Mouse (Mus musculus): ENCODE measurements around the gene Ccl4. TPM values are rescaled to one million over a fixed set of nuclear protein-coding genes. Genes with fewer than 3 reads are reported as not detected.

The Ccl4 gene
- total RNA-seq, 2 experiments from 2014 or later, result 0.44 TPM; not detected in 1

- no peak for DNase-seq (ENCODE audit: low spot score in 2 of 2)
Measured at GRCm38 (mm10) chr11:83663532-83663931, 1.1 kb downstream of the Ccl4 start.

DNA sequence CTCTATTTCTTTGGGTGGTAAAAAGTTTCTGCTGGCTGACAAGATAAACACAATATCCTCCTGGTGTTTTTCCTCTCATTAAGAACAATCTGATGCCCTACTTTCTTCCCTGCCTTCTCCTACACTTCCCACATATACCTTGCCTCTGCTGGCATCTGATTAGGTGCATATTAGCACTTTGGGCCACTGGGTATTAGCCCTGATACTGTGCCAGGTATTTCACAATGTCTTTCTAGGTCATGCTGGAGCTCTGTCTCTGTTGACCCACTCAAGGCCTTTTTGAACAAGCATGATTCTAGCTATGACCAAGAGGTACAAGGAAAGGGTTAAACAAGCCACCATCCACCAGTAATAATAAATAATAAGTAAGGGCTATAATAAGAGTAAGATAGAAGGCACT lies 9.4 kb downstream of the Ccl4 start:
- DNase-seq (ENCODE audit: low spot score in 2 of 2), result no peak

DNA sequence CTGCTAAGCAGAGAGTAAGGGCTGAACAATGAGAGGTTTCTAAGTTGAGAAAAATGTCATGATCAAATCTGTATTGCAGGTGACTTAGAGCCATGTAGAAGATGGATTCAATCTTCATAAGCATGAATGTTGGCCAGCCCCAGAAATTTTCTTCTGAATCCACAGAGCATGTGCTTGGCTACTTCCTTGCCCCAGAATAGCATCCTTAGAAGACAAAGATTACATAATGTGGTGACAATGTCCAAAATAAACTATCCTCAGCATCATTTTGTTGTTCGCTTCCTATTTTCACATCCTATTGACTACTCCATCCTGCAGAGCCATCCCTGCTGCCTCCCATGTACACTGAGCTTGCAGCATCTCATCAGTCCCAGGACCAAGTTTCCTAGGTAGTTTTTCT lies 13.3 kb downstream of the Ccl4 start:
- no peak for DNase-seq (ENCODE audit: low spot score in 2 of 2)

DNA sequence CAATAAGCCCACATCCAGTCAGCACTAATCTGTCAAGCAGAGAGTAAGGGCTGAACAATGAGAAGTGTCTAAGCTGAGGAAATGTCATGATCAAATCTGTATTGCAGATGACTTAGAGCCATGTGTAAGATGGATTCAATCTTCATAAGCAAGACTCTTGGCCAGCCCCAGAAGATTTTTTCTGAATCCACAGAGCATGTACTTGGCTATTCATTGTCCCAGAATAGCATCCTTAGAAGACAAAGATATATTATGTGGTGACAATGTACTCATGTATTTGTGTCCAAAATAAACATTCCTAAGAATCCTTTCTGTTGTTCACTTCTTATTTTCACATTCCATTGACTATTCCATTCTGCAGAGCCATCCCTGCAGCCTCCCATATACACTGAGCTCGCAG lies 27.5 kb downstream of the Ccl4 start:
- DNase-seq (ENCODE audit: low spot score in 2 of 2), result no peak

DNA sequence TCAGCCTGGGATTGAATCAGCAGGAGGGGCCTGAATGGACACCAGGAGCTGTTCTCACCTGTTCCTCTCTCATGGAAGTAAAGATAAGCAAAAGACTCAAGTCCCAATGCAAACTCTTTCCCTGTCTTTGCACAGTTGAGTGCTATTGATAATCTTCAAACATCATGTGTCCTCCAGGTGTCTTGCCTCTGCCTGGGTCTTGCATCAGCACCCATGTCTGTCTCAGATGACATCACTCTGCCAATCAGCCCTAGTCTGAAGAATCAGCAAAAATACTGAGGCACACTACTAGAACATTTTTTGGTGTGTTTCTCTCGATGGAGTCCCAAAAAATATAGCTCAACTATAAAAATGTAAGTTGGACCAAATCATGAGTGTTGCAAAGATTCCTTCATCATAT lies 29.6 kb downstream of the Ccl4 start:
- no peak for DNase-seq (ENCODE audit: low spot score in 2 of 2)

DNA sequence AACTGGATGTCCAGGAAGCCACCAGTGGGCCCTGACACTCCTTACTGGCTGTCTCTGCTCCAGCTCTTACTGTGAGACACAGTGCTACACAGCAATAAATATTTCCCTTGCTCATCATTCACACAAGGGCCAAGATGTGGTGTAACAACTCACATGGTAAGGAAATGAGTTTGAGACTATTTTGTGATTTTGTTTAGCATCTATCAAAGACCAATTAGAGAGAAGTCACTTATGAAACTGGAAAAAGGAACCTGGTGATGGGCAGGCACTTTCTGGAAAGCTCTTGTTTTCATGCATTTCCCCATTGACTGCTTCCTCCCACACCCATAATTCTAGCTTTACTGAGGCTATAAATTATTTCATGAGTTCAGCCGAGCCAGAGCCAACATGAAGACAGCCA lies 41.3 kb downstream of the Ccl4 start, which contains the start of gene Wfdc17:
Gene Wfdc17, plus strand, starts transcription at position 287 of the 400 bp plus-strand sequence.
- DNase-seq (ENCODE audit: low spot score in 2 of 2), result no peak

GRCm38 (mm10) chr11:83708715-83709114 lies 46.3 kb downstream of the Ccl4 start, which contains the start of gene Wfdc18:
Gene Wfdc18, plus strand, starts transcription at chr11:83709015.
- DNase-seq (ENCODE audit: low spot score in 2 of 2), result no peak

DNA sequence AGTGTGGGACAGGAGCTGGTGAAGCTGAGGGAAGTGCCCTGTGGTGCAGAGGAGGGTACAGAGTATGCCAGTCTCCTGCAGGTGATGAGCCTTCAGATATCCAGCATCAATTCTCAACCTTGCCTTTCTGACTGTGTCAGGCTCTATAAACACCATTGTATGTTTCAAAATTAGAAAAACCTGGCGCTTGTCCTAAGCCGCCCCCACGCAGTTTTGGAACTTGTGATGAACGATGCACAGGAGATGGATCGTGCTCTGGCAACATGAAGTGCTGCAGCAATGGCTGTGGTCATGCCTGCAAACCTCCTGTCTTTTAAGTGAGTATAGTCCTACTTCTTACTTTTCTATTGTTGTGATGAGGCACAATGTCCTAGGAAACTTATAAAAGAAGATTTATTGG lies 47.3 kb downstream of the Ccl4 start:
- DNase-seq (ENCODE audit: low spot score in 2 of 2), result no peak

- no peak for DNase-seq (ENCODE audit: low spot score in 2 of 2)
Measured at GRCm38 (mm10) chr11:83712671-83713070, 50.3 kb downstream of the Ccl4 start.

DNA sequence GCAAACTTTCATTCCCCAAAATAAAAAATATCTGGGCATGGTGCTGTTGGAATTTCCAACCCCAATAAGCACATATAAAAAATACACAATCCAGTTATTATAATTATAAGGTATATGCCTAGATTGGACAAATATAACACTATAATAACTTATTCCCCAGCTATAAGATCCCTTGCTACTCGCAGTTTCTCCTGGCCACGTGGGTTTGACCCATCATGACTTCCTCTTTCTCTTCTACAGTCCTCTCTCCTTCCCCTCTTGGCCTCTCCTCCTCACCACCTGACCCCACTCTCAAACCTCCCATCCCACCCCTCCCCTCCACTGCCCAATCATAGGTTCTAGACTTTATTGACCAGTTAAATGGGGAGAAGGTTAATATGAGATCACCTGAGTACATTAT lies 51.5 kb downstream of the Ccl4 start:
- no peak for DNase-seq (ENCODE audit: low spot score in 2 of 2)

Other genes with a start within 250 kb of the Ccl4 start
- under 1 TPM; 0.15 to 0.34 TPM for gene Gas2l2, start 233.1 kb upstream of the Ccl4 start, total RNA-seq (2021)
- not detected for gene 1700020L24Rik, start 224.9 kb upstream of the Ccl4 start, total RNA-seq (2021)
- gene Mmp28, start 199.5 kb upstream of the Ccl4 start, total RNA-seq (2021), result 1 to 10 TPM; 4.7 to 5.4 TPM
- gene Taf15, start 189.5 kb upstream of the Ccl4 start, total RNA-seq (2021), result 10 to 100 TPM; 34.6 to 40.1 TPM
- not detected for gene Heatr9, start 140.4 kb upstream of the Ccl4 start, total RNA-seq (2021)
- not detected for gene Ccl5, start 132.1 kb upstream of the Ccl4 start, total RNA-seq (2021)
- gene Ccl9, start 83.9 kb upstream of the Ccl4 start, total RNA-seq (2021), result 1 to 10 TPM; 4.0 to 4.9 TPM
- gene Ccl6, start 69.5 kb upstream of the Ccl4 start, total RNA-seq (2021), result 1 to 10 TPM; 2.9 to 3.7 TPM
- not detected for gene Rpl9-ps1, start 17.0 kb upstream of the Ccl4 start, total RNA-seq (2021)
- gene Ccl3, start 13.2 kb upstream of the Ccl4 start, total RNA-seq (2021), result not detected
- gene Wfdc17, start 41.4 kb downstream of the Ccl4 start, total RNA-seq (2021), result under 1 TPM; 0.75 to 0.78 TPM
- not detected for gene Wfdc18, start 46.4 kb downstream of the Ccl4 start, total RNA-seq (2021)
- under 1 TPM in 1 of 2 experiments, not detected in 1; 0.73 TPM for gene Wfdc21, start 84.4 kb downstream of the Ccl4 start, total RNA-seq (2021)
- 10 to 100 TPM; 11.1 to 12.8 TPM for gene Heatr6, start 91.1 kb downstream of the Ccl4 start, total RNA-seq (2021)
- under 1 TPM in 1 of 2 experiments, not detected in 1; 0.26 TPM for gene Hnf1b, start 187.5 kb downstream of the Ccl4 start, total RNA-seq (2021)

Measured in gastrocnemius, postnatal 4 days (tissue).